Mouse (Mus musculus) MEL (cell line): ENCODE measurements around the gene Tbc1d16. TPM values are rescaled to one million over a fixed set of nuclear protein-coding genes. Genes with fewer than 3 reads are reported as not detected.

Source experiments
- DNase-seq: peaks from one replicate; pipeline ENCODE4 v3.0.0; 2011; ENCODE audit warnings: low read depth, low spot score
- H3K27ac ChIP-seq: 2 replicates; pipeline ENCODE4 v1.5.1; 2012; ENCODE audit warnings: low read depth, mild to moderate bottlenecking, control low read depth, low read length, moderate library complexity; ENCODE audit not compliant: control insufficient read depth
- H3K27me3 ChIP-seq, 2 experiments: fragments of 150-350 bp in 1 of 2; sonication (generic) in 1 of 2; 2 replicates each; pipeline ENCODE4 v1.6.1; 2012; ENCODE audit warnings: low read length in 2 of 2, mild to moderate bottlenecking in 2 of 2, improper control_type of control experiment in 1 of 2, moderate library complexity in 1 of 2; ENCODE audit not compliant: insufficient read depth in 2 of 2, control insufficient read depth in 1 of 2
- H3K36me3 ChIP-seq, 2 experiments: 2 replicates each; pipeline ENCODE4 v1.6.1; 2012 to 2014; ENCODE audit warnings: low read length in 2 of 2, improper control_type of control experiment in 1 of 2, inconsistent platforms in 1 of 2, mild to moderate bottlenecking in 1 of 2; ENCODE audit not compliant: insufficient read depth in 2 of 2, control insufficient read depth in 1 of 2
- H3K4me1 ChIP-seq, 2 experiments: fragments of 150-350 bp in 1 of 2; sonication (generic) in 1 of 2; 2 replicates each; pipeline ENCODE4 v1.6.1; 2012; ENCODE audit warnings: low read length in 2 of 2, improper control_type of control experiment in 1 of 2, mild to moderate bottlenecking in 1 of 2; ENCODE audit not compliant: insufficient read depth in 2 of 2, control insufficient read depth in 1 of 2
- H3K4me3 ChIP-seq, 2 experiments: fragments of 150-350 bp in 1 of 2; sonication (generic) in 1 of 2; 2 replicates each; pipeline ENCODE4 v1.5.1; 2012; ENCODE audit warnings: low read depth in 2 of 2, low read length in 2 of 2, mild to moderate bottlenecking in 2 of 2, moderate library complexity in 2 of 2, control low read depth in 1 of 2, improper control_type of control experiment in 1 of 2; ENCODE audit not compliant: control insufficient read depth in 1 of 2, insufficient read depth in 1 of 2
- H3K79me2 ChIP-seq: 2 replicates; pipeline ENCODE4 v1.6.1; 2012; ENCODE audit warnings: mild to moderate bottlenecking, low read length, moderate library complexity; ENCODE audit not compliant: control insufficient read depth, poor library complexity, insufficient read depth
- H3K9ac ChIP-seq: 2 replicates; pipeline ENCODE4 v1.6.1; 2012; ENCODE audit warnings: low read depth, mild to moderate bottlenecking, control low read depth, low read length, moderate library complexity; ENCODE audit not compliant: control insufficient read depth, poor library complexity, severe bottlenecking
- H3K9me3 ChIP-seq: fragments of 150-350 bp; sonication (generic); replicated peaks from 2 replicates; pipeline ENCODE4 v1.6.1; 2012; ENCODE audit warnings: mild to moderate bottlenecking, low read length, improper control_type of control experiment, moderate library complexity; ENCODE audit not compliant: insufficient read depth
- BHLHE40 ChIP-seq: IDR thresholded peaks from 2 replicates; pipeline ENCODE4 v1.6.1; 2012; ENCODE audit warnings: low read depth, mild to moderate bottlenecking, inconsistent platforms, low read length, improper control_type of control experiment, borderline replicate concordance
- CHD1 ChIP-seq: IDR thresholded peaks from 2 replicates; pipeline ENCODE4 v1.6.1; 2012; ENCODE audit warnings: low read depth, mild to moderate bottlenecking, inconsistent platforms, low read length, improper control_type of control experiment
- CTCF ChIP-seq, 3 experiments: IDR thresholded peaks in 2 of 3; conservative IDR thresholded peaks in 1 of 3; 2 replicates each; pipeline ENCODE4 v1.5.1; 2011 to 2012; ENCODE audit warnings: low read length in 3 of 3, low read depth in 2 of 3, mild to moderate bottlenecking in 2 of 3, improper control_type of control experiment in 1 of 3, inconsistent platforms in 1 of 3, mixed read lengths in 1 of 3, moderate library complexity in 1 of 3; ENCODE audit not compliant: control insufficient read depth in 1 of 3, insufficient read depth in 1 of 3, poor library complexity in 1 of 3, severe bottlenecking in 1 of 3
- ELF1 ChIP-seq: IDR thresholded peaks from 2 replicates; pipeline ENCODE4 v1.6.1; 2014; ENCODE audit warnings: low read depth, mild to moderate bottlenecking, inconsistent platforms, low read length, improper control_type of control experiment, moderate library complexity
- ETS1 ChIP-seq: IDR thresholded peaks from 2 replicates; pipeline ENCODE4 v1.6.1; 2012; ENCODE audit warnings: low read depth, mild to moderate bottlenecking, inconsistent platforms, low read length, improper control_type of control experiment, moderate library complexity
- GATA1 ChIP-seq: IDR thresholded peaks from 2 replicates; pipeline ENCODE4 v1.6.1; 2011; ENCODE audit warnings: low read depth, low read length, improper control_type of control experiment
- KAT2A ChIP-seq: conservative IDR thresholded peaks from 2 replicates; pipeline ENCODE4 v1.6.1; 2012; ENCODE audit warnings: low read depth, low read length, improper control_type of control experiment, inconsistent platforms
- MAFK ChIP-seq: IDR thresholded peaks from 2 replicates; pipeline ENCODE4 v1.6.1; 2011; ENCODE audit warnings: low read depth, mild to moderate bottlenecking, low read length, improper control_type of control experiment, borderline replicate concordance
- MAX ChIP-seq: IDR thresholded peaks from 2 replicates; pipeline ENCODE4 v1.6.1; 2011; ENCODE audit warnings: low read length, improper control_type of control experiment
- MEF2A ChIP-seq: IDR thresholded peaks from 2 replicates; pipeline ENCODE4 v1.6.1; 2014; ENCODE audit warnings: low read depth, mild to moderate bottlenecking, inconsistent platforms, low read length, improper control_type of control experiment; ENCODE audit not compliant: poor library complexity, insufficient replicate concordance, severe bottlenecking; ENCODE audit errors: extremely low read depth
- MXI1 ChIP-seq: IDR thresholded peaks from 2 replicates; pipeline ENCODE4 v1.6.1; 2011; ENCODE audit warnings: mild to moderate bottlenecking, low read depth, low read length, improper control_type of control experiment
- MYB ChIP-seq: IDR thresholded peaks from 2 replicates; pipeline ENCODE4 v1.6.1; 2011; ENCODE audit warnings: mild to moderate bottlenecking, low read depth, low read length, improper control_type of control experiment
- NELFE ChIP-seq: IDR thresholded peaks from 2 replicates; pipeline ENCODE4 v1.6.1; 2011; ENCODE audit warnings: low read depth, low read length, improper control_type of control experiment
- POLR2A ChIP-seq, 2 experiments: IDR thresholded peaks; 2 replicates each; pipeline ENCODE4 v1.6.1; 2011 to 2012; ENCODE audit warnings: low read length in 2 of 2, mild to moderate bottlenecking in 2 of 2, control low read depth in 1 of 2, improper control_type of control experiment in 1 of 2, low read depth in 1 of 2, moderate library complexity in 1 of 2; ENCODE audit not compliant: control insufficient read depth in 1 of 2, insufficient read depth in 1 of 2, poor library complexity in 1 of 2
- POLR2AphosphoS2 ChIP-seq: IDR thresholded peaks from 2 replicates; pipeline ENCODE4 v1.6.1; 2011; ENCODE audit warnings: low read length, improper control_type of control experiment
- RAD21 ChIP-seq: IDR thresholded peaks from 2 replicates; pipeline ENCODE4 v1.6.1; 2011; ENCODE audit warnings: mild to moderate bottlenecking, low read depth, low read length, improper control_type of control experiment
- RCOR1 ChIP-seq: IDR thresholded peaks from 2 replicates; pipeline ENCODE4 v1.6.1; 2012; ENCODE audit warnings: low read depth, mild to moderate bottlenecking, inconsistent platforms, low read length, improper control_type of control experiment
- SIN3A ChIP-seq: IDR thresholded peaks from 2 replicates; pipeline ENCODE4 v1.6.1; 2012; ENCODE audit warnings: low read length, improper control_type of control experiment, inconsistent platforms
- SMC3 ChIP-seq: IDR thresholded peaks from 2 replicates; pipeline ENCODE4 v1.6.1; 2011; ENCODE audit warnings: low read depth, low read length, improper control_type of control experiment
- TBP ChIP-seq: IDR thresholded peaks from 2 replicates; pipeline ENCODE4 v1.8.0; 2011; ENCODE audit warnings: low read depth, low read length, improper control_type of control experiment
- UBTF ChIP-seq: IDR thresholded peaks from 2 replicates; pipeline ENCODE4 v1.6.1; 2012; ENCODE audit warnings: low read depth, mild to moderate bottlenecking, inconsistent platforms, low read length, improper control_type of control experiment, moderate library complexity, borderline replicate concordance; ENCODE audit not compliant: insufficient read depth
- ZC3H11A ChIP-seq: IDR thresholded peaks from 2 replicates; pipeline ENCODE4 v1.6.1; 2012; ENCODE audit warnings: low read depth, mild to moderate bottlenecking, inconsistent platforms, low read length, improper control_type of control experiment
- ZKSCAN1 ChIP-seq: IDR thresholded peaks from 2 replicates; pipeline ENCODE4 v1.6.1; 2012; ENCODE audit warnings: low read depth, mild to moderate bottlenecking, inconsistent platforms, low read length, improper control_type of control experiment, moderate library complexity
- ZMIZ1 ChIP-seq: IDR thresholded peaks from 2 replicates; pipeline ENCODE4 v1.6.1; 2012; ENCODE audit warnings: low read depth, mild to moderate bottlenecking, inconsistent platforms, low read length, improper control_type of control experiment, moderate library complexity
- ZNF384 ChIP-seq: IDR thresholded peaks from 2 replicates; pipeline ENCODE4 v1.6.1; 2012; ENCODE audit warnings: low read depth, mild to moderate bottlenecking, inconsistent platforms, low read length, improper control_type of control experiment
- polyA plus RNA-seq, 2 experiments: library from polyadenylated mRNA; stranded (reverse) in 1 of 2; unstranded in 1 of 2; fragments of >175 nt in 1 of 2; fragments of >200 nt in 1 of 2; gene quantifications; 2 replicates each; pipeline versions ENCODE4 v1.2.1 to v1.2.4; 2012; ENCODE audit warnings: low replicate concordance in 2 of 2, low read depth in 1 of 2; ENCODE audit not compliant: insufficient read length in 2 of 2, insufficient read depth in 1 of 2, missing spikeins in 1 of 2
- total RNA-seq: library from RNA; depleted of rRNA; stranded (reverse); fragments of 300-350 nt; gene quantifications from 2 replicates; pipeline ENCODE4 v1.2.3, GENCODE M21; 2012

Tbc1d16 gene
- total and polyA plus RNA-seq, 3 experiments = 13.6 to 19.2 TPM; not detected in 1

DNA sequence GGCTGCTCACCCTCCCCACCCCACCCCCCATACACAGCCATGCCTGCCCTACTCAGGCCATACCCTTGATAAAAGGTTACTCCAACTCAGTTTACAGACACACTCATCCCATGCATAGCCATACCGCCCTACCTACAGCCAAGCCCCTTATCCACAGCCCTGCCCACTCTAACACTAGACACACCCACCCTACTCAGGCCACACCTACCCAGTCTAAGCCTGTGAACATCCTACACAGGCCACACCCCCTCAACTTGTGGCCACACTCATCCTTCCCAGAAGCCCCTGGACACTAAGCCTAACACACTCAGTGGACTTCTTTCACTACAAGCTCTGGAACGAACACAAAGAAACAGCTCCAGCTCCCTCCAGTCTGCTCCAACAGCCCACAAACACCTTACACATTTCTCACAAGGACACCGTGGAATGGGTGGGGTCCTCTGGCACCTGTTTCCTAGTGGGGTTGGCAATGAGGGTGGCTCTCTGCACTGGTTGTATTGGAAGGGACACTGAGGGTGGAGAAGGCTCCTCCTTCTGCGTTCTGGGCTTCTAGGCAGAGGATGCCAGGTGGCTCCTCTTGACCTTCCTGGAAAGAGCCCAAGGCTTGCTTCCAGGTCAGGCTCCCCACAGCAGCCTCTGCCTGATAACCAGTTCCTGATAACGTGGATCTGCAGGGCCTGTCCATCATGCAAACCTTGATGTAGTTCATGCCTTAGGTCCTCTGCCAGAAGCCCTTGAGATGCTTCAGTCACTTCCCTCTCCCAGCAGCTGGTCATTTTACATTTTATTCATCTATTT is 104.6 kb downstream of the Tbc1d16 start:
- Histone ChIP-seq H3K27me3 (peaks cover 0 to 1% of the 10 kb centered on the region in 2 experiments; a peak in 1 of 4 replicates), H3K79me2 (no peaks in the 10 kb centered on the region), H3K4me1 (peaks cover 0 to 6% of the 10 kb centered on the region in 2 experiments; a peak in 2 of 4 replicates), H3K27ac (no peak overlapping the region), H3K9me3 (no peaks in the 10 kb centered on the region), H3K9ac (no peak overlapping the region), H3K4me3 (no peak overlapping the region), H3K36me3 (no peaks in the 10 kb centered on the region)
- no peak for TF ChIP-seq GATA1
- no peak for TF ChIP-seq MAX
- TF ChIP-seq POLR2A (IDR thresholded peaks at IDR 0.05; ENCODE audit: control insufficient read depth in 1 of 2, insufficient read depth in 1 of 2, low read depth in 1 of 2, low read length in 2 of 2, poor library complexity in 1 of 2) = no peak
- TF ChIP-seq POLR2AphosphoS2 = no peak
- no peak for TF ChIP-seq ZKSCAN1
- no peak for TF ChIP-seq RCOR1
- TF ChIP-seq RAD21 = no peak
- TF ChIP-seq MXI1 = no peak
- TF ChIP-seq MYB = no peak
- no peak for TF ChIP-seq ZMIZ1
- no peak for TF ChIP-seq MAFK
- no peak for TF ChIP-seq SMC3
- no peak for TF ChIP-seq CTCF (IDR thresholded peaks at IDR 0.05 in 2 of 3, conservative IDR thresholded peaks at IDR 0.05 in 1 of 3; ENCODE audit: control insufficient read depth in 1 of 3, insufficient read depth in 1 of 3, low read depth in 2 of 3, low read length in 3 of 3, poor library complexity in 1 of 3, severe bottlenecking in 1 of 3)
- TF ChIP-seq ELF1 = no peak
- TF ChIP-seq UBTF = no peak
- TF ChIP-seq NELFE = no peak
- TF ChIP-seq CHD1 = no peak
- TF ChIP-seq KAT2A = no peak
- peak; percentile 66 for DNase-seq

DNA sequence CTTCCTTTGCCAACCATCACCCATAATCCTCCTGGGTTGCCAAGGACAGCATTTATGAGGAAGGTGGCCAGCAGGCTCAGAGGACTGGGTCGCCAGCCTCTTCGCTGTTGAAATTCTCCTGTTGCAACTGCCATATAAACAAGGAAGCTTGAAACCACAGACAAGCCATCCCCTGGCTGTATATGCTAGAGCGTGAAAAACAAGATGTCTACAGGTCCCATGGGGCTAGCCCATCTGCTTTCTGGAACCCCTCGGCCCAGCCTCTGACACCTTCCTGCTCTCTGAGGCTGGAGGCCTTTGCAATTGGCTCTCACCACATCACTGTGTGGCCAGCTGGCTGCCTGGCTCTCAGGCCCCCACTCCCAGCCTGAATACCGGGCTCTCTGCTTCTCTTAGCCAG is 105.9 kb downstream of the Tbc1d16 start:
- Histone ChIP-seq H3K4me1 (no peaks in the 10 kb centered on the region; a peak in 1 of 4 replicates), H3K9me3 (no peaks in the 10 kb centered on the region), H3K27ac (no peak overlapping the region), H3K9ac (no peak overlapping the region), H3K79me2 (no peaks in the 10 kb centered on the region), H3K36me3 (no peaks in the 10 kb centered on the region), H3K4me3 (no peak overlapping the region), H3K27me3 (peaks cover 0 to 1% of the 10 kb centered on the region in 2 experiments; a peak in 1 of 4 replicates)
- no peak for TF ChIP-seq RAD21
- no peak for TF ChIP-seq BHLHE40
- TF ChIP-seq SMC3 = no peak
- no peak for TF ChIP-seq ZKSCAN1
- no peak for TF ChIP-seq KAT2A
- TF ChIP-seq MEF2A = no peak
- no peak for TF ChIP-seq POLR2AphosphoS2
- no peak for TF ChIP-seq ETS1
- TF ChIP-seq UBTF = no peak
- no peak for TF ChIP-seq ZC3H11A
- TF ChIP-seq MYB = no peak
- TF ChIP-seq ZNF384 = no peak
- no peak for TF ChIP-seq TBP
- no peak for TF ChIP-seq MXI1
- no peak for TF ChIP-seq SIN3A
- no peak for TF ChIP-seq CTCF (IDR thresholded peaks at IDR 0.05 in 2 of 3, conservative IDR thresholded peaks at IDR 0.05 in 1 of 3; ENCODE audit: control insufficient read depth in 1 of 3, insufficient read depth in 1 of 3, low read depth in 2 of 3, low read length in 3 of 3, poor library complexity in 1 of 3, severe bottlenecking in 1 of 3)
- DNase-seq = no peak
